Mouse (Mus musculus) stomach, postnatal 0 days (tissue): Measurements from ENCODE around the gene Zfp428. TPM values are rescaled to one million over a fixed set of nuclear protein-coding genes. Genes with fewer than 3 reads are reported as not detected.

ENCODE experiments used
- ATAC-seq: fragments of 200-750 bp; cut with Nextera tagmentation; 2 replicates; pipeline ENCODE4 v1.8.0; 2017; ENCODE audit not compliant: low FRiP score, low TSS enrichment
- DNase-seq: peaks from one replicate; pipeline ENCODE4 v3.0.0-alpha.2; 2016; ENCODE audit warnings: low spot score
- H3K27ac ChIP-seq: fragments of 300-500 bp; sonication (generic); replicated peaks from 2 replicates; pipeline ENCODE4 v1.5.1; 2014; ENCODE audit warnings: mild to moderate bottlenecking, control low read depth
- H3K27me3 ChIP-seq: fragments of 300-500 bp; sonication (generic); 2 replicates; pipeline ENCODE4 v1.6.1; 2014; ENCODE audit warnings: low read length; ENCODE audit not compliant: control insufficient read depth, insufficient read depth
- H3K36me3 ChIP-seq: fragments of 300-500 bp; sonication (generic); 2 replicates; pipeline ENCODE4 v1.6.1; 2014; ENCODE audit warnings: low read length, mixed read lengths; ENCODE audit not compliant: control insufficient read depth, insufficient read depth
- H3K4me1 ChIP-seq: fragments of 300-500 bp; sonication (generic); replicated peaks from 2 replicates; pipeline ENCODE4 v1.6.1; 2014; ENCODE audit warnings: antibody characterized with exemption; ENCODE audit not compliant: control insufficient read depth, insufficient read depth
- H3K4me2 ChIP-seq: fragments of 300-500 bp; sonication (generic); replicated peaks from 2 replicates; pipeline ENCODE4 v1.6.1; 2014; ENCODE audit warnings: low read depth, mild to moderate bottlenecking, control low read depth, moderate library complexity
- H3K4me3 ChIP-seq: fragments of 300-500 bp; sonication (generic); 2 replicates; pipeline ENCODE4 v1.5.1; 2014; ENCODE audit warnings: low read depth, low read length, control low read depth
- H3K9ac ChIP-seq: fragments of 300-500 bp; sonication (generic); 2 replicates; pipeline ENCODE4 v1.6.1; 2014; ENCODE audit warnings: mild to moderate bottlenecking, low read length, control low read depth, mixed read lengths
- H3K9me3 ChIP-seq: fragments of 300-500 bp; sonication (generic); 2 replicates; pipeline ENCODE4 v1.6.1; 2016; ENCODE audit warnings: low read length; ENCODE audit not compliant: control insufficient read depth
- CTCF ChIP-seq: IDR thresholded peaks from 2 replicates; pipeline ENCODE4 v1.5.1; 2016; ENCODE audit warnings: antibody characterized with exemption, low read depth, mild to moderate bottlenecking, moderate library complexity
- EP300 ChIP-seq: optimal IDR thresholded peaks from 2 replicates; pipeline ENCODE3; 2016; ENCODE audit warnings: antibody characterized with exemption
- WGBS: fragments of 180-500 bp; shearing (Covaris S2); extraction: QIAGEN DNeasy Blood & Tissue Kit; methylation state at CpG from one replicate; pipeline ENCODE4 v1.1.7; 2014; 5-methylcytosine and 5-hydroxymethylcytosine counted together
- polyA plus RNA-seq: library from polyadenylated mRNA; unstranded; fragments of >200 nt; fragmentation: Nextera tagmentation; extraction: Ambion mirVana; gene quantifications from 2 replicates; pipeline ENCODE4 v1.2.1, GENCODE M21; 2015

Gene Zfp428
- polyA plus RNA-seq, 1 experiment from 2014 or later: 13.6 TPM

- whole genome bisulfite sequencing: under 1% methylated on average over 44 of the region's 44 CpGs
- peaks cover 12% of the 10 kb centered on the region for H3K36me3 ChIP-seq
- DNase-seq (peak; percentile 98), ATAC-seq (peak; percentile 95)
- no peaks in the 10 kb centered on the region for H3K27me3 ChIP-seq
- peak within 1 kb of the TSS; percentile 94 for H3K27ac ChIP-seq
- no peaks in the 10 kb centered on the region for H3K4me1 ChIP-seq
- peak within 1 kb of the TSS; percentile 96 for H3K4me2 ChIP-seq
- peak within 1 kb of the TSS; percentile 60 for H3K4me3 ChIP-seq
- TF ChIP-seq EP300 (no peak), CTCF (peak; percentile 23)
- H3K9ac ChIP-seq: peak within 1 kb of the TSS; percentile 80
- no peaks in the 10 kb centered on the region for H3K9me3 ChIP-seq
Measured at GRCm38 (mm10) chr7:24530062-24530931, 23.5 kb downstream of the Zfp428 start, which contains the start of gene Irgq. Gene Irgq, plus strand, starts transcription at chr7:24530689.

- Histone ChIP-seq H3K4me1 (no peaks in the 10 kb centered on the region), H3K36me3 (peaks cover 12% of the 10 kb centered on the region), H3K27ac (peak overlapping the region; percentile 94), H3K27me3 (no peaks in the 10 kb centered on the region), H3K9me3 (no peaks in the 10 kb centered on the region), H3K4me2 (peak overlapping the region; percentile 96), H3K4me3 (peak overlapping the region; percentile 60), H3K9ac (peak overlapping the region; percentile 80)
- DNase-seq (peak; percentile 85), ATAC-seq (peak; percentile 68)
- 1% methylated on average over 43 of the region's 43 CpGs for WGBS
- no peak for TF ChIP-seq EP300
- TF ChIP-seq CTCF: peak; percentile 94
Measured at GRCm38 (mm10) chr7:24531211-24531971, 24.6 kb downstream of the Zfp428 start.

GRCm38 (mm10) chr7:24533031-24533571 is 26.3 kb downstream of the Zfp428 start:
- no peak for ATAC-seq
- H3K4me3 ChIP-seq: no peak overlapping the region
- no peak overlapping the region for H3K4me2 ChIP-seq
- no peaks in the 10 kb centered on the region for H3K27me3 ChIP-seq
- WGBS: 84% methylated on average over 28 of the region's 28 CpGs
- no peak overlapping the region for H3K9ac ChIP-seq
- H3K4me1 ChIP-seq: no peaks in the 10 kb centered on the region
- no peak for TF ChIP-seq EP300
- TF ChIP-seq CTCF: no peak; the same call in 1 of the 2 replicates
- H3K27ac ChIP-seq: no peak overlapping the region
- H3K9me3 ChIP-seq: no peaks in the 10 kb centered on the region
- no peak for DNase-seq
- H3K36me3 ChIP-seq: peaks cover 12% of the 10 kb centered on the region

GRCm38 (mm10) chr7:24533806-24534205 is 27.0 kb downstream of the Zfp428 start:
- Histone ChIP-seq H3K36me3 (peaks cover 12% of the 10 kb centered on the region), H3K9ac (no peak overlapping the region; the same call in 1 of the 2 replicates), H3K4me1 (no peaks in the 10 kb centered on the region), H3K27me3 (no peaks in the 10 kb centered on the region), H3K4me2 (no peak overlapping the region), H3K4me3 (no peak overlapping the region), H3K27ac (no peak overlapping the region), H3K9me3 (no peaks in the 10 kb centered on the region)
- DNase-seq: no peak
- no peak for ATAC-seq
- TF ChIP-seq CTCF (no peak), EP300 (no peak)
- WGBS: 63% methylated on average over 33 of the region's 42 CpGs

GRCm38 (mm10) chr7:24534301-24534700 is 27.5 kb downstream of the Zfp428 start:
- H3K4me3 ChIP-seq: no peak overlapping the region
- no peaks in the 10 kb centered on the region for H3K27me3 ChIP-seq
- H3K4me2 ChIP-seq: no peak overlapping the region
- TF ChIP-seq CTCF (no peak), EP300 (no peak)
- 58% methylated on average over 18 of the region's 19 CpGs for WGBS
- no peaks in the 10 kb centered on the region for H3K9me3 ChIP-seq
- DNase-seq (no peak), ATAC-seq (no peak)
- H3K27ac ChIP-seq: no peak overlapping the region
- no peaks in the 10 kb centered on the region for H3K4me1 ChIP-seq
- H3K36me3 ChIP-seq: peaks cover 12% of the 10 kb centered on the region
- H3K9ac ChIP-seq: no peak overlapping the region
